Mouse (Mus musculus) bone marrow, adult 2 months (tissue): ENCODE measurements around the gene Etv6. TPM values are rescaled to one million over a fixed set of nuclear protein-coding genes. Genes with fewer than 3 reads are reported as not detected.

Source experiments
- H3K27ac ChIP-seq: fragments of 200-500 bp; 2 replicates; pipeline ENCODE4 v1.5.1; 2012; ENCODE audit warnings: low read depth, mild to moderate bottlenecking, control low read depth, inconsistent platforms, low read length; ENCODE audit not compliant: control insufficient read depth, poor library complexity, insufficient read depth
- H3K4me1 ChIP-seq: fragments of 200-500 bp; 2 replicates; pipeline ENCODE4 v1.6.1; 2011; ENCODE audit warnings: low read length; ENCODE audit not compliant: control insufficient read depth, insufficient read depth
- H3K4me3 ChIP-seq: fragments of 200-500 bp; replicated peaks from 2 replicates; pipeline ENCODE3; 2011; ENCODE audit warnings: mild to moderate bottlenecking, low read depth, low read length, control low read depth; ENCODE audit not compliant: control insufficient read depth
- CTCF ChIP-seq: fragments of 200-500 bp; IDR thresholded peaks from 2 replicates; pipeline ENCODE4 v1.5.1; 2011; ENCODE audit warnings: low read length, control low read depth; ENCODE audit not compliant: control insufficient read depth, insufficient read depth
- POLR2A ChIP-seq: fragments of 200-500 bp; IDR thresholded peaks from 2 replicates; pipeline ENCODE4 v1.6.1; 2011; ENCODE audit warnings: low read depth, mild to moderate bottlenecking, control low read depth, low read length, borderline replicate concordance; ENCODE audit not compliant: control insufficient read depth
- WGBS: fragments of 180-500 bp; shearing (Covaris S2); methylation state at CpG from one replicate; pipeline ENCODE4 v1.1.7; 2018; 5-methylcytosine and 5-hydroxymethylcytosine counted together
- polyA plus RNA-seq: library from polyadenylated mRNA; stranded (reverse); fragments of >200 nt; gene quantifications from 2 replicates; pipeline ENCODE4 v1.2.4, GENCODE M21; 2011; ENCODE audit warnings: low replicate concordance; ENCODE audit not compliant: missing spikeins, insufficient read depth, insufficient read length

Gene Etv6
- polyA plus RNA-seq, 1 experiment: 10.9 TPM

GRCm38 (mm10) chr6:134157533-134158115, 122.1 kb downstream of the Etv6 start:
- no peak for TF ChIP-seq CTCF
- no peak for TF ChIP-seq POLR2A
- no peak overlapping the region for H3K4me3 ChIP-seq
- no peaks in the 10 kb centered on the region; the same call in 1 of the 2 replicates for H3K4me1 ChIP-seq
- 71% methylated on average over 6 of the region's 6 CpGs for WGBS
- no peak overlapping the region for H3K27ac ChIP-seq

GRCm38 (mm10) chr6:134158201-134158600, 122.7 kb downstream of the Etv6 start:
- H3K4me3 ChIP-seq: no peak overlapping the region
- 48% methylated on average over 2 of the region's 2 CpGs for WGBS
- no peaks in the 10 kb centered on the region; the same call in 1 of the 2 replicates for H3K4me1 ChIP-seq
- no peak overlapping the region for H3K27ac ChIP-seq
- no peak for TF ChIP-seq CTCF

DNA sequence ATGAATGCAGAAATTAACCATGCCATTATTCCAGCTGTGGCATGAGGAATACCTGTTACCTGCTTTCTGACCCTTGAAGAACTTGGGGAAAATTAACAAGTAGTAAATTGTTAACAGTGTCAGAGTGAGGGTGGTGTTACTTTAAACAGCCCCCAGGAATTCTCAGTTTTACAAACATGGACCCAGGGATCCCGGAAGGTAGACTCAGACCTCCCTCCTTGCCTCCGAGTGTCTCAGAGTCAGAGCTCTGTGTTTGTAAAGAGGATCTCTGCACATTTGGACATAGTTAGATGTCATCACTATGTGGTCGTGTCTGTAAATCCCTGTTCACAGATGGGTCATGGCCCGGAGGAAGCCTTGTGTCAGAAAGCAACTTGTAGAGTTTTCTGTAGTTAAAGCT, 124.2 kb downstream of the Etv6 start:
- no peak overlapping the region for H3K27ac ChIP-seq
- TF ChIP-seq POLR2A (no peak), CTCF (no peak)
- H3K4me1 ChIP-seq: no peaks in the 10 kb centered on the region; the same call in 1 of the 2 replicates
- H3K4me3 ChIP-seq: no peak overlapping the region
- WGBS: 38% methylated on average over 4 of the region's 4 CpGs

DNA sequence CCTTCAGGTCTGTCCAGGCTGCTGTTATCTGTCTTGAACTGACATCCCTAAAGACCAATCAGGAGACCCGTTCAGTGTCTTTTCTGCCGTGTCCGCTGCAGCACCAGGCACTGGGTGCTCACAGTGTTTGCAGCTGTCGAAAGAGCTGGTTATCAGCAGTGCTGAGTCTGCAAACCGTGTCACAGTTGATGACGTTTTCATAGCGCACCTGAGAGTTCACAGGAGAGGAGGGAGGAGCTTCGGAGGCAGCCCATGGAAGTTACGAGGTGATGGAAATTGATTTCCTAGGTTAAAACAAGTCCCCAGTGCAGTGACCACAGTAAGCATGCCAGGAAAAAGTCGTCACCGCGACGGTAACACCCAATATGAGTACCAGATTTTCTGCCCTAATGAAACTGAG, 125.5 kb downstream of the Etv6 start:
- no peak overlapping the region for H3K27ac ChIP-seq
- no peaks in the 10 kb centered on the region; the same call in 1 of the 2 replicates for H3K4me1 ChIP-seq
- 79% methylated on average over 13 of the region's 13 CpGs for WGBS
- no peak overlapping the region for H3K4me3 ChIP-seq
- TF ChIP-seq POLR2A: no peak
- no peak for TF ChIP-seq CTCF

- H3K4me3 ChIP-seq: no peak overlapping the region
- TF ChIP-seq CTCF (no peak), POLR2A (no peak)
- WGBS: 75% methylated on average over 1 of the region's 1 CpGs
- no peak overlapping the region for H3K27ac ChIP-seq
- H3K4me1 ChIP-seq: no peaks in the 10 kb centered on the region; the same call in 1 of the 2 replicates
Observed at GRCm38 (mm10) chr6:134163346-134163745, 127.8 kb downstream of the Etv6 start.

GRCm38 (mm10) chr6:134164356-134164755, 128.9 kb downstream of the Etv6 start:
- Histone ChIP-seq H3K4me1 (no peaks in the 10 kb centered on the region; the same call in 1 of the 2 replicates), H3K4me3 (no peak overlapping the region), H3K27ac (no peak overlapping the region)
- WGBS: 65% methylated on average over 8 of the region's 8 CpGs
- TF ChIP-seq CTCF: no peak
- no peak for TF ChIP-seq POLR2A

GRCm38 (mm10) chr6:134165012-134165411, 129.5 kb downstream of the Etv6 start:
- 21% methylated on average over 8 of the region's 8 CpGs for WGBS
- TF ChIP-seq POLR2A (no peak), CTCF (no peak)
- H3K27ac ChIP-seq: no peak overlapping the region; the same call in 1 of the 2 replicates
- H3K4me3 ChIP-seq: no peak overlapping the region
- H3K4me1 ChIP-seq: no peaks in the 10 kb centered on the region; the same call in 1 of the 2 replicates

DNA sequence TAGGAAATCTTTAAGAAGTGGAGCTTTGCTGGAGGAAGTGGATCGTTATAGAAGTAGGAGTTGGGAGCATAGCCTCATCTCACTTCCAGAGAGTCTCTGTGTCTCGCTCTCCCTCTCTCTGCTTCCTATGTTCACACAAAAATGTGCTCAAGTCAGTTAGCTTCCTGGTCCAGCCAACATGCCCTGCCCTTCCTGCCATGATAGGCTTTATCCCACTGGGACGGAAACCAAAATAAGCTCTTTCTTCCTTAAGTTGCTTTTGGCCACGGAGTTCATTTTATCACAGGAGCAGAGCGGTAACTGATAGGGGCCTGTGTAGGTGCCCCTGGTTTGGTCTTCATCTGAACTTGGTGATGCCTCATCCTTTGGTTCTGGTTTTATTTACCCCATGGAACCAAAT, 132.5 kb downstream of the Etv6 start:
- TF ChIP-seq POLR2A (no peak), CTCF (no peak)
- H3K27ac ChIP-seq: no peak overlapping the region
- H3K4me3 ChIP-seq: no peak overlapping the region
- H3K4me1 ChIP-seq: peaks cover 5% of the 10 kb centered on the region
- WGBS: 61% methylated on average over 5 of the region's 5 CpGs

- Histone ChIP-seq H3K4me3 (no peak overlapping the region), H3K27ac (no peak overlapping the region), H3K4me1 (peaks cover 5% of the 10 kb centered on the region)
- 81% methylated on average over 11 of the region's 11 CpGs for WGBS
- TF ChIP-seq POLR2A (no peak), CTCF (no peak)
Observed at GRCm38 (mm10) chr6:134168799-134169198, 133.3 kb downstream of the Etv6 start.
